Mouse (Mus musculus) cerebellum, postnatal 36 days (tissue): ENCODE measurements at regions not wholly inside any gene's neighbourhood (a gene's known extent, or its start where the extent isn't known, plus 50 kb on each side); places are given as distances from the start of the nearest gene placed in this dataset.

Experiments used
- DNase-seq, 2 experiments: peaks; one replicate each; pipeline ENCODE4 v3.0.0; 2021 to 2022; ENCODE audit warnings: mixed read lengths in 2 of 2

- DNase-seq, result no peak
These were observed 526.5 kb downstream of the Epha5 start for GRCm38 (mm10) chr5:83890619-83891185.

- DNase-seq, result no peak
These were observed 517.1 kb upstream of the Tecrl start for GRCm38 (mm10) chr5:83872052-83872451.

GRCm38 (mm10) chr5:83868359-83868758 lies 513.4 kb upstream of the Tecrl start:
- no peak for DNase-seq

- DNase-seq, result no peak
These were observed 506.7 kb upstream of the Tecrl start for GRCm38 (mm10) chr5:83861674-83862073.

GRCm38 (mm10) chr5:83852022-83852421 lies 497.0 kb upstream of the Tecrl start:
- no peak for DNase-seq

- no peak for DNase-seq
These were observed 471.6 kb upstream of the Tecrl start for GRCm38 (mm10) chr5:83826561-83826960.

- DNase-seq, result no peak
These were observed 470.0 kb upstream of the Tecrl start for GRCm38 (mm10) chr5:83824838-83825466.

- no peak for DNase-seq
These were observed 456.3 kb upstream of the Tecrl start for GRCm38 (mm10) chr5:83811309-83811708.

- no peak for DNase-seq
These were observed 445.0 kb upstream of the Tecrl start for GRCm38 (mm10) chr5:83800028-83800427.

GRCm38 (mm10) chr5:83780419-83780818 lies 425.4 kb upstream of the Tecrl start:
- DNase-seq, result no peak

- peak in 1 of 2 experiments; percentile 2 for DNase-seq
These were observed 423.4 kb upstream of the Tecrl start for GRCm38 (mm10) chr5:83778310-83778972.

GRCm38 (mm10) chr5:83741913-83742312 lies 386.9 kb upstream of the Tecrl start:
- DNase-seq, result no peak

GRCm38 (mm10) chr5:83695383-83695782 lies 340.4 kb upstream of the Tecrl start:
- DNase-seq, result no peak

GRCm38 (mm10) chr5:83692286-83692685 lies 337.3 kb upstream of the Tecrl start:
- DNase-seq, result no peak

- DNase-seq, result no peak
These were observed 323.4 kb upstream of the Tecrl start for GRCm38 (mm10) chr5:83678373-83678772.

GRCm38 (mm10) chr5:83659091-83659490 lies 304.1 kb upstream of the Tecrl start:
- no peak for DNase-seq

- DNase-seq, result no peak
These were observed 296.3 kb upstream of the Tecrl start for GRCm38 (mm10) chr5:83651329-83651728.

- DNase-seq, result no peak
These were observed 267.8 kb upstream of the Tecrl start for GRCm38 (mm10) chr5:83622612-83623374.

- DNase-seq, result no peak
These were observed 255.8 kb upstream of the Tecrl start for GRCm38 (mm10) chr5:83610777-83611176.

GRCm38 (mm10) chr5:83593289-83593610 lies 238.3 kb upstream of the Tecrl start:
- DNase-seq, result no peak

- no peak for DNase-seq
These were observed 237.7 kb upstream of the Tecrl start for GRCm38 (mm10) chr5:83592587-83593288.
